Mouse (Mus musculus): Measurements from ENCODE around the gene Sgk1. TPM values are rescaled to one million over a fixed set of nuclear protein-coding genes. Genes with fewer than 3 reads are reported as not detected.
A peak's percentile ranks its signal among the peaks of the same experiment; 100 is the strongest.

The Sgk1 gene
- 40.4 and 56.6 TPM in 2 replicates for polyA plus RNA-seq (2012; rRNA removed)

DNA sequence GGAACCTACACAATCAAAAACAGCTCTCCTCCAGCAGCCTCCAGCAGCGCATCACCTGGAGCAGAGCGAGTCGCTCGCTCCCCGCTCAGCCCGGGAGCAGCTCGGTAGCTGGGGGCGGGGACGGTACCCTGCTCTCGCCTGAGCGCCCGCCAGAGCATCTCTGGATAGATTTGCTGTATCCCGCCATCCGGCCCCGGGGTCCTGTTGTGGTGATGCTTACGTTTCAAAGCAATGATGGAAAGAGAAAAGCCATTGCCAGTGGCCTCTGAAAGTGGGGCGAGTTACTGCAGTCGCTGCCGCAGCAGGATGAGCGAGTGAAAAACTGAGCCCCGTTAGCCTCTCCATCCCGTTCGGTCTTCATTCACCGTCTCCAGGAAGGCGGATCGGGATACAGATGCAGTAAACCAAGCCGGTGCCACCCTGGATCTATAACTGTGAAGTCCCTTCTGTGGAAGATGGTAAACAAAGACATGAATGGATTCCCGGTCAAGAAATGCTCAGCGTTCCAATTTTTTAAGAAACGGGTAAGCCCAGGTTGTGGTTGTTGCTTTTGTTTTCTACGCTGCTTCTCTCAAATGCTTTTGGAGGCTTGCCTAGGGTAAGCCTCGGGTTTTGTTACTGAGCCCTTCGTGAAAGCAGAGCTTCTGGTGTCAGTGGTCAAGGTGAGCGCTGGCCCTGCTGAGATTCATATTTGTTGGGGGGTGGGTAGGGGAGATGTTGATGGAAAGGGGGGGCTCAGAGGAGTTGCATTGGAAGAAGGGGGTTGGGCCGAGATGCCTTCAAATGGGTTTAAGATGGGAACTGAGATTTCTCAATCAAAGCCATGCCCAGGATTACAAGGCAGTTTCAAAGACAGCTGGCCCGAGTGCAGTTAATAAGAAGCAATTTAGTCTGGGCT is at the start of gene Sgk1:
Gene Sgk1, plus strand, starts transcription at position 1 of the 898 bp plus-strand sequence.
- DNase-seq, result peak; percentile 85 to 88
- TF ChIP-seq CTCF (IDR thresholded peaks at IDR 0.05; ENCODE audit: borderline replicate concordance, insufficient read depth, low read depth, low read length) (no peak), POLR2A (IDR thresholded peaks at IDR 0.05; ENCODE audit: borderline replicate concordance, insufficient read depth, low read length) (peak; percentile 59; the same call in 1 of the 2 replicates)
- Histone ChIP-seq H3K4me1 (ENCODE audit: control insufficient read depth, insufficient read depth, low read length) (peaks cover 8% of the 10 kb centered on the region; the same call in 1 of the 2 replicates), H3K27ac (ENCODE audit: insufficient read depth, low read length) (peak within 1 kb of the TSS; percentile 99), H3K27me3 (ENCODE audit: control insufficient read depth, insufficient read depth, low read length) (no peaks in the 10 kb centered on the region), H3K4me3 (replicated peaks; ENCODE audit: insufficient read depth, low read depth, low read length) (peak within 1 kb of the TSS; percentile 90)
- WGBS, result 1% methylated on average over 36 of the region's 36 CpGs

DNA sequence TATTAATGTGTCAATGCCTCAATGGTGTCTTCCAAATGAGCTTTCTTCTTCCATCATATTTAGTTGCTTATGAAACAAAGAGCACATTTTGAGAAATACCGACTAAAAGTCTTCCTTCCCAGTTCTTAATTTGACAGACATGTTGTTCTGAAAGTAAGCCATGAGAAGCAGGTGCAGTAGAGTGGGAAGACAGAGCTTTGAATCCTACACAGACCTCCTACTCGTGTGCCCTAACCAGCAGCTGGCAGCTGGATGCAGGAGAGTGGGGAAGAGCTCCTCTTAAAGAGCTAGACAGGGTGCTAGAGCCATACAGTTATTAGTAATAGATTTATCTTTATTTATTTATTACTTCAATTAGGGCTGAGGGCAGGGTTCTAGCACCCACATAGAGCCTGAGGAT is 49.7 kb upstream of the Sgk1 start:
- H3K27me3 ChIP-seq (ENCODE audit: control insufficient read depth, insufficient read depth, low read length), result no peaks in the 10 kb centered on the region
- no peak overlapping the region for H3K27ac ChIP-seq (ENCODE audit: insufficient read depth, low read length)
- no peak overlapping the region for H3K4me3 ChIP-seq (replicated peaks; ENCODE audit: insufficient read depth, low read depth, low read length)
- 62% methylated on average over 2 of the region's 2 CpGs for WGBS
- H3K4me1 ChIP-seq (ENCODE audit: control insufficient read depth, insufficient read depth, low read length), result no peaks in the 10 kb centered on the region
- DNase-seq, result no peak
- TF ChIP-seq POLR2A (IDR thresholded peaks at IDR 0.05; ENCODE audit: borderline replicate concordance, insufficient read depth, low read length) (no peak), CTCF (IDR thresholded peaks at IDR 0.05; ENCODE audit: borderline replicate concordance, insufficient read depth, low read depth, low read length) (no peak)

DNA sequence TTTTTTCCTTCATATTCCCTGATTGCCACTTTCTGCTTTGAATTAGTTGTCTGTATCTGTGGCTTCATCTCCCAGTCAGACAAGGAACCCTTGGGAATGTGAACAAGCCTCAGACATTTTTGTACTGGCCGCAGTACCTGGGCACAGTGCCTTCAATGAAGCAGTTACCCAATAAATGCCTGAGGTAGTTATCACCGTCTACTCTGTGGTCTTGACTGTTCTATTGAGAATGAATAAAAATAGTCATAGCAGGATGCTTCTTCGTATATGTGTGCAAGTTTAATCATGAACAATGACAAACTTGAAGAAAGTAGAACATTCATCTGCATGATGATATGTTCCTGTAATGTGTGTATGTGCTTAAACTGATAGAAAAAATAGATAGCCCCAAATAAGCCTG is 48.2 kb upstream of the Sgk1 start:
- Histone ChIP-seq H3K4me3 (replicated peaks; ENCODE audit: insufficient read depth, low read depth, low read length) (no peak overlapping the region), H3K27ac (ENCODE audit: insufficient read depth, low read length) (no peak overlapping the region), H3K27me3 (ENCODE audit: control insufficient read depth, insufficient read depth, low read length) (no peaks in the 10 kb centered on the region), H3K4me1 (ENCODE audit: control insufficient read depth, insufficient read depth, low read length) (no peaks in the 10 kb centered on the region)
- DNase-seq, result no peak
- TF ChIP-seq POLR2A (IDR thresholded peaks at IDR 0.05; ENCODE audit: borderline replicate concordance, insufficient read depth, low read length) (no peak), CTCF (IDR thresholded peaks at IDR 0.05; ENCODE audit: borderline replicate concordance, insufficient read depth, low read depth, low read length) (no peak)
- 85% methylated on average over 3 of the region's 3 CpGs for whole genome bisulfite sequencing

DNA sequence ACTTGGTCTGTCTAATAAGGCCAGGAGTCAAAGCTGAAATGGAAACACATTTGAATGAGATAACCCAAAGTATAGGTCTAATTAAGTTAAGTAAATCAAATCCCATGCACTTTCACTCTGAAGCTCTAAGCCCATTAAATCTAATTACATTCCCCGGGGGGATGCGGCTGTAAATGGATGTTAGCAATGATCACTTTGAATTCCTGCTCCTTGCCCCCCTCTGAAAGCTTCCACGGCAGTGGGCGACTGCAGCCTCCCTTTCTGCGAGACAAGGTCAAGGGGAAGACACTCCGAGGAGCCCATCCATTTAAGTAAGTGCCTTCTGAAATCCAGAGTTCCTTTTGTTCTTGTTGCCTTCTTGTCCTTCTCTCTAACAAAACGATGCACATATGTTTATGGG is 46.9 kb upstream of the Sgk1 start:
- no peak for TF ChIP-seq POLR2A (IDR thresholded peaks at IDR 0.05; ENCODE audit: borderline replicate concordance, insufficient read depth, low read length)
- TF ChIP-seq CTCF (IDR thresholded peaks at IDR 0.05; ENCODE audit: borderline replicate concordance, insufficient read depth, low read depth, low read length), result no peak
- H3K27ac ChIP-seq (ENCODE audit: insufficient read depth, low read length), result no peak overlapping the region
- WGBS, result 78% methylated on average over 7 of the region's 7 CpGs
- H3K4me1 ChIP-seq (ENCODE audit: control insufficient read depth, insufficient read depth, low read length), result no peaks in the 10 kb centered on the region
- no peaks in the 10 kb centered on the region for H3K27me3 ChIP-seq (ENCODE audit: control insufficient read depth, insufficient read depth, low read length)
- no peak overlapping the region for H3K4me3 ChIP-seq (replicated peaks; ENCODE audit: insufficient read depth, low read depth, low read length)
- no peak for DNase-seq

DNA sequence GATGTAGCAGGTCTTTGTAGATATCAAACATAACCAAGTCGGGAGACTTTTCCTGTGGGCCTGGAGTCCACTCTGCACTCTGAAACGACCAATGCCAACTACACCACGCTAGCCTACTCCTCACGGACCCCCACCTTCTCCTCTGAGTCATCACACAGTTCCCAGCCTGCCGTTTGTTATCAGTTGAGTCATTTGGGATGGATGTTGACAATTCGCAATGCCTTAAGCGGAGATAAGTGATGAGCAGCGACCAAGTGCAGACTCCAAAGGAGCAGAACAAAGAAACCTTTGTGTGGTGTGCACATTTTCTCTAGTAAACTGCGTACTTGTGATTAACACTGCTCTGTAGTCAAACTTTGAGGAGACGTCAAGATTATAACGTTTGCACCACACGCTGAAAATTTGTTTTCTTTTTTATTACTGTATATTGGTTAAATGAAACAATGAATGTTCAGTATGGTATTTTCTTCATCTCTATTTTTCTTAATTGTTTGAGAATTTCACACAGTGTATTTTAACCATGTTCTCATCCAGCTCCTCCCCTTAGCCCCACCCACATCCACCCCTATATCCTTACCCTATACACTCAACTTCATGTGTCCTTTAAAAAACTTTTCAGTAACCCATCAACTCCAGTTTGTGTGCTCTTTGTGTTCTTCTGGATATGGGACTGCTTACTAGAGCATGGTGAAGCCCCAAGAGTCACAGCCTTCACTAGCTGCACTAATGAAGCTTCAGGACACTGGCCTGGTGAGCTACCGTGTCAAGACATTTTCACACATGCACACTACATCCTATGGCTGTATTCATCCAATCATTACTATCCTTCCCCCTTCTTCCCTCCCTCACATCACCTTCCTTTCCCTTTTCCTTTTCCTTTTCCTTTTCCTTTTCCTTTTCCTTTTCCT is 42.5 kb upstream of the Sgk1 start:
- Histone ChIP-seq H3K27ac (ENCODE audit: insufficient read depth, low read length) (no peak overlapping the region), H3K27me3 (ENCODE audit: control insufficient read depth, insufficient read depth, low read length) (no peaks in the 10 kb centered on the region)

DNA sequence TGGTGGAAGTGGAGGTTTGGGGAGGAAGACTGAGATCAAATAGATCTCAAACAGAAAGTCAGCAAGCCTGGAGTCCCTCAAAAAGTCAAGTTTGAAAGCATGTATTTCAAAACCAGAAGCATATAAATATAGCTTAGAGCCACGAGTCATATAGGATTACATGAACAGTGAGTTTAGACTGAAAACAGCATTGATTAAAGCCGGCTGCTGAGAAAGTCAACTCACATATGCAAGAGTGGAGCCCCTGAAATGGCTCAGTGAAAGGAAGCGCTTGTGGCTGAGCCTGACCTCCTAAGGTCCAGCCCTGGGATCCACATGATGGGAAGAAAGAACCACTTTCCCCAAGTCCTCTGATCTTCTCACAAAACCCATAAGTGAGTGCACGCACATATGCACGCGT is 38.7 kb upstream of the Sgk1 start:
- DNase-seq, result no peak
- WGBS, result 95% methylated on average over 6 of the region's 6 CpGs
- TF ChIP-seq CTCF (IDR thresholded peaks at IDR 0.05; ENCODE audit: borderline replicate concordance, insufficient read depth, low read depth, low read length), result no peak
- no peak for TF ChIP-seq POLR2A (IDR thresholded peaks at IDR 0.05; ENCODE audit: borderline replicate concordance, insufficient read depth, low read length)
- Histone ChIP-seq H3K27ac (ENCODE audit: insufficient read depth, low read length) (no peak overlapping the region), H3K4me1 (ENCODE audit: control insufficient read depth, insufficient read depth, low read length) (no peaks in the 10 kb centered on the region; the same call in 1 of the 2 replicates), H3K27me3 (ENCODE audit: control insufficient read depth, insufficient read depth, low read length) (no peaks in the 10 kb centered on the region), H3K4me3 (replicated peaks; ENCODE audit: insufficient read depth, low read depth, low read length) (no peak overlapping the region)

More for the DNA sequence above, 42.5 kb upstream of the Sgk1 start:
- no peak for TF ChIP-seq CTCF (IDR thresholded peaks at IDR 0.05; ENCODE audit: borderline replicate concordance, insufficient read depth, low read depth, low read length)
- TF ChIP-seq POLR2A (IDR thresholded peaks at IDR 0.05; ENCODE audit: borderline replicate concordance, insufficient read depth, low read length), result no peak
- WGBS, result 69% methylated on average over 13 of the region's 13 CpGs
- Histone ChIP-seq H3K4me1 (ENCODE audit: control insufficient read depth, insufficient read depth, low read length) (no peaks in the 10 kb centered on the region), H3K4me3 (replicated peaks; ENCODE audit: insufficient read depth, low read depth, low read length) (no peak overlapping the region)
- DNase-seq, result no peak

DNA sequence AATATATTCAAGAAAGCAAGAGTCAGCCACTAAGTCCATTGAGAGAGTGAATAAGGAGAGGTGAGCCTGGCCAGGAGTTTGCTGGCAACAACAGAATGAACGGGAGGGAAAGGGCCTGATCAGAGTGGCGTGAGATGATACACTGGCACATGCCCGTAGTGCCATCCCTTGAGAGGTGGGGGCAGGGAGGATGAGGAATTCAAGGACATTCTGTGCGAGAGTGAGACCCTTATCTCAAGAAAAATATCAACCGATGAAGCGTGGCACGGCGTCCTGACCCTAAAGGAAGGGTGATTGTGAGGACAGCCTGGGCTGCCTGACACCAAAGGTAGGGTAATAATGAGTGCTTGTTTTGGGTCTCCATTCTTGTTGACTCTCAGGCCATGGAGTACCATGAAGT is 38.1 kb upstream of the Sgk1 start:
- 73% methylated on average over 8 of the region's 8 CpGs for WGBS
- Histone ChIP-seq H3K27me3 (ENCODE audit: control insufficient read depth, insufficient read depth, low read length) (no peaks in the 10 kb centered on the region), H3K4me1 (ENCODE audit: control insufficient read depth, insufficient read depth, low read length) (no peaks in the 10 kb centered on the region; the same call in 1 of the 2 replicates), H3K27ac (ENCODE audit: insufficient read depth, low read length) (no peak overlapping the region), H3K4me3 (replicated peaks; ENCODE audit: insufficient read depth, low read depth, low read length) (no peak overlapping the region)
- DNase-seq, result no peak
- no peak for TF ChIP-seq CTCF (IDR thresholded peaks at IDR 0.05; ENCODE audit: borderline replicate concordance, insufficient read depth, low read depth, low read length)
- TF ChIP-seq POLR2A (IDR thresholded peaks at IDR 0.05; ENCODE audit: borderline replicate concordance, insufficient read depth, low read length), result no peak
